Mouse (Mus musculus): ENCODE data around the gene Itm2c. TPM values are rescaled to one million over a fixed set of nuclear protein-coding genes. Genes with fewer than 3 reads are reported as not detected.

The Itm2c gene
- 251 and 261 TPM in 2 replicates for polyA plus RNA-seq (2015; fragmentation: Nextera tagmentation; extraction: Ambion mirVana)

GRCm38 (mm10) chr1:85894231-85894747 lies at the start of gene Itm2c:
Gene Itm2c, plus strand, starts transcription at chr1:85894281.

GRCm38 (mm10) chr1:85928057-85928687 lies 34.1 kb downstream of the Itm2c start, which contains the start of gene 4933407L21Rik:
Gene 4933407L21Rik, plus strand, starts transcription at chr1:85928483.

Other genes with a start within 250 kb of the Itm2c start
- 1.5 and 2.0 TPM in 2 replicates for gene Sp100, start 244.3 kb upstream of the Itm2c start, polyA plus RNA-seq (2015; fragmentation: Nextera tagmentation; extraction: Ambion mirVana)
- 0.43 and 0.85 TPM in 2 replicates for gene A630001G21Rik, start 115.6 kb upstream of the Itm2c start, polyA plus RNA-seq (2015; fragmentation: Nextera tagmentation; extraction: Ambion mirVana)
- 45.1 and 49.7 TPM in 2 replicates for gene Cab39, start 100.8 kb upstream of the Itm2c start, polyA plus RNA-seq (2015; fragmentation: Nextera tagmentation; extraction: Ambion mirVana)
- 11.5 and 14.3 TPM in 2 replicates for gene 4933407L21Rik, start 34.2 kb downstream of the Itm2c start, polyA plus RNA-seq (2015; fragmentation: Nextera tagmentation; extraction: Ambion mirVana)
- gene Gpr55, start 66.7 kb downstream of the Itm2c start, polyA plus RNA-seq (2015; fragmentation: Nextera tagmentation; extraction: Ambion mirVana) = 0.08 and 0.15 TPM in 2 replicates
- gene Spata3, start 122.5 kb downstream of the Itm2c start, polyA plus RNA-seq (2015; fragmentation: Nextera tagmentation; extraction: Ambion mirVana) = 1.5 and 1.7 TPM in 2 replicates
- gene 2810459M11Rik, start 151.6 kb downstream of the Itm2c start, polyA plus RNA-seq (2015; fragmentation: Nextera tagmentation; extraction: Ambion mirVana) = 10.6 and 12.2 TPM in 2 replicates
- 158 and 161 TPM in 2 replicates for gene Psmd1, start 170.1 kb downstream of the Itm2c start, polyA plus RNA-seq (2015; fragmentation: Nextera tagmentation; extraction: Ambion mirVana)
- gene Htr2b, start 217.7 kb downstream of the Itm2c start, polyA plus RNA-seq (2015; fragmentation: Nextera tagmentation; extraction: Ambion mirVana) = 0.21 and 0.32 TPM in 2 replicates
- 0.31 and 0.71 TPM in 2 replicates for gene Gm21972, start 239.4 kb downstream of the Itm2c start, polyA plus RNA-seq (2015; fragmentation: Nextera tagmentation; extraction: Ambion mirVana)

Data from neural tube, postnatal 0 days (tissue).